Mouse (Mus musculus) forebrain, postnatal 0 days (tissue): ENCODE measurements around the gene Hnrnpk. TPM values are rescaled to one million over a fixed set of nuclear protein-coding genes. Genes with fewer than 3 reads are reported as not detected.
"Not testable (repeated sequence)": the region's sequence is repeated elsewhere in the genome, so short reads cannot be mapped to it uniquely, and the experiment has no call there.

Experiments used
- ATAC-seq: fragments of 200-750 bp; cut with Nextera tagmentation; 2 replicates; pipeline ENCODE4 v1.8.0; 2017; ENCODE audit warnings: mild to moderate bottlenecking, moderate library complexity
- DNase-seq: peaks from one replicate; pipeline ENCODE4 v3.0.0-alpha.2; 2015
- H3K27ac ChIP-seq: fragments of 300-500 bp; sonication (generic); 2 replicates; pipeline ENCODE4 v1.5.1; 2014; ENCODE audit warnings: low read depth, mild to moderate bottlenecking, antibody characterized with exemption, low read length, moderate library complexity, mixed read lengths
- H3K27me3 ChIP-seq: fragments of 300-500 bp; sonication (generic); 2 replicates; pipeline ENCODE4 v1.6.1; 2014; ENCODE audit warnings: mild to moderate bottlenecking, low read length, mixed read lengths; ENCODE audit not compliant: insufficient read depth
- H3K36me3 ChIP-seq: fragments of 300-500 bp; sonication (generic); 2 replicates; pipeline ENCODE4 v1.6.1; 2014; ENCODE audit warnings: mild to moderate bottlenecking, moderate library complexity; ENCODE audit not compliant: insufficient read depth
- H3K4me1 ChIP-seq: fragments of 300-500 bp; sonication (generic); 2 replicates; pipeline ENCODE4 v1.6.1; 2014; ENCODE audit warnings: antibody characterized with exemption; ENCODE audit not compliant: insufficient read depth
- H3K4me2 ChIP-seq: fragments of 300-500 bp; sonication (generic); 2 replicates; pipeline ENCODE4 v1.6.1; 2014; ENCODE audit warnings: low read depth, mild to moderate bottlenecking, moderate library complexity
- H3K4me3 ChIP-seq: fragments of 300-500 bp; sonication (generic); 2 replicates; pipeline ENCODE4 v1.5.1; 2014; ENCODE audit warnings: low read depth, low read length, mixed read lengths
- H3K9ac ChIP-seq: fragments of 300-500 bp; sonication (generic); 2 replicates; pipeline ENCODE4 v1.6.1; 2014; ENCODE audit warnings: mild to moderate bottlenecking
- H3K9me3 ChIP-seq: fragments of 300-500 bp; sonication (generic); 2 replicates; pipeline ENCODE4 v1.6.1; 2016; ENCODE audit warnings: low read length
- CTCF ChIP-seq: sonication (generic); IDR thresholded peaks from 2 replicates; pipeline ENCODE4 v1.5.1; 2016; ENCODE audit warnings: antibody characterized with exemption, control low read depth, low read depth
- WGBS: fragments of 180-500 bp; shearing (Covaris S2); extraction: QIAGEN DNeasy Blood & Tissue Kit; methylation state at CpG from one replicate; pipeline ENCODE4 v1.1.7; 2014; 5-methylcytosine and 5-hydroxymethylcytosine counted together
- polyA plus RNA-seq: library from polyadenylated mRNA; unstranded; fragments of >200 nt; fragmentation: Nextera tagmentation; extraction: Ambion mirVana; gene quantifications from 2 replicates; pipeline ENCODE4 v1.2.1, GENCODE M21; 2015
- total RNA-seq: library from RNA; depleted of rRNA; stranded (reverse); fragments of >200 nt; gene quantifications from 2 replicates; pipeline ENCODE4 v1.2.3, GENCODE M21; 2014

Hnrnpk gene
- total and polyA plus RNA-seq, 2 experiments from 2014 or later = 787 to 1,166 TPM

- no peaks in the 10 kb centered on the region for H3K27me3 ChIP-seq
- H3K4me1 ChIP-seq = no peaks in the 10 kb centered on the region
- WGBS = 98% methylated on average over 4 of the region's 4 CpGs
- H3K4me3 ChIP-seq = no peak overlapping the region
- H3K9ac ChIP-seq = no peak overlapping the region
- no peak overlapping the region for H3K4me2 ChIP-seq
- no peak overlapping the region for H3K27ac ChIP-seq
- DNase-seq (no peak), ATAC-seq (no peak)
- no peaks in the 10 kb centered on the region for H3K9me3 ChIP-seq
- TF ChIP-seq CTCF = no peak
- no peaks in the 10 kb centered on the region for H3K36me3 ChIP-seq
These were observed 7.9 kb upstream of the Hnrnpk start for GRCm38 (mm10) chr13:58411073-58411472.

GRCm38 (mm10) chr13:58402744-58403110 lies 416 bp downstream of the Hnrnpk start:
- no peak for TF ChIP-seq CTCF
- Histone ChIP-seq H3K4me1 (0 out of 2 replicates have a peak, but pooled peaks cover 2% of the 10 kb centered on the region), H3K4me3 (peak overlapping the region; percentile 100), H3K27ac (peak overlapping the region; percentile 100), H3K9ac (peak overlapping the region; percentile 100), H3K27me3 (no peaks in the 10 kb centered on the region), H3K4me2 (peak overlapping the region; percentile 51), H3K9me3 (no peaks in the 10 kb centered on the region), H3K36me3 (peaks cover 4% of the 10 kb centered on the region)
- no peak for DNase-seq
- WGBS = 5% methylated on average over 38 of the region's 48 CpGs
- peak; percentile 67 for ATAC-seq

GRCm38 (mm10) chr13:58402003-58402743 lies 970 bp downstream of the Hnrnpk start, which contains the start of gene Rmi1:
Gene Rmi1, plus strand, starts transcription at chr13:58402248.
- H3K27ac ChIP-seq = peak within 1 kb of the TSS; percentile 100
- peaks cover 9% of the 10 kb centered on the region for H3K36me3 ChIP-seq
- peak within 1 kb of the TSS; percentile 76 for H3K4me2 ChIP-seq
- DNase-seq = peak; percentile 99
- under 1% methylated on average over 85 of the region's 91 CpGs for WGBS
- peak; percentile 93 for ATAC-seq
- peak within 1 kb of the TSS; percentile 100 for H3K4me3 ChIP-seq
- H3K9ac ChIP-seq = peak within 1 kb of the TSS; percentile 100
- peak; percentile 60 for TF ChIP-seq CTCF
- 0 out of 2 replicates have a peak, but pooled peaks cover 2% of the 10 kb centered on the region for H3K4me1 ChIP-seq
- H3K27me3 ChIP-seq = no peaks in the 10 kb centered on the region
- H3K9me3 ChIP-seq = no peaks in the 10 kb centered on the region

- peak; percentile 54 for TF ChIP-seq CTCF
- under 1% methylated on average over 83 of the region's 100 CpGs for WGBS
- ATAC-seq (peak; percentile 45), DNase-seq (peak; percentile 87)
- peak overlapping the region; percentile 100 for H3K9ac ChIP-seq
- no peaks in the 10 kb centered on the region for H3K9me3 ChIP-seq
- peak overlapping the region; percentile 100 for H3K4me3 ChIP-seq
- no peaks in the 10 kb centered on the region for H3K27me3 ChIP-seq
- 0 out of 2 replicates have a peak, but pooled peaks cover 2% of the 10 kb centered on the region for H3K4me1 ChIP-seq
- H3K27ac ChIP-seq = peak overlapping the region; percentile 100
- H3K4me2 ChIP-seq = peak overlapping the region; percentile 76
- peaks cover 13% of the 10 kb centered on the region for H3K36me3 ChIP-seq
These were observed 1.8 kb downstream of the Hnrnpk start for GRCm38 (mm10) chr13:58401135-58402002.

- WGBS = 1% methylated on average over 11 of the region's 11 CpGs
These were observed 2.6 kb downstream of the Hnrnpk start for GRCm38 (mm10) chr13:58400576-58400975.

GRCm38 (mm10) chr13:58397651-58398050 lies 5.5 kb downstream of the Hnrnpk start:
- no peak for ATAC-seq
- DNase-seq = no peak

More at GRCm38 (mm10) chr13:58400576-58400975, 2.6 kb downstream of the Hnrnpk start:
- ATAC-seq (no peak), DNase-seq (no peak)
- peak overlapping the region; percentile 100 for H3K4me3 ChIP-seq
- no peak overlapping the region for H3K27ac ChIP-seq
- no peaks in the 10 kb centered on the region for H3K27me3 ChIP-seq
- TF ChIP-seq CTCF = no peak
- no peaks in the 10 kb centered on the region for H3K9me3 ChIP-seq
- peaks cover 21% of the 10 kb centered on the region for H3K36me3 ChIP-seq
- H3K4me1 ChIP-seq = 0 out of 2 replicates have a peak, but pooled peaks cover 2% of the 10 kb centered on the region
- peak overlapping the region; percentile 100 for H3K9ac ChIP-seq
- H3K4me2 ChIP-seq = peak overlapping the region; percentile 76

GRCm38 (mm10) chr13:58394392-58394791 lies 8.8 kb downstream of the Hnrnpk start:
- not testable (repeated sequence) for H3K9ac ChIP-seq, H3K27me3 ChIP-seq, ATAC-seq, DNase-seq, H3K4me1 ChIP-seq, H3K27ac ChIP-seq, H3K4me2 ChIP-seq, H3K4me3 ChIP-seq, H3K9me3 ChIP-seq
- 87% methylated on average over 11 of the region's 11 CpGs for WGBS
- peaks cover 60% of the 10 kb centered on the region for H3K36me3 ChIP-seq

More at GRCm38 (mm10) chr13:58397651-58398050, 5.5 kb downstream of the Hnrnpk start:
- Histone ChIP-seq H3K4me3 (no peak overlapping the region), H3K9ac (no peak overlapping the region), H3K9me3 (no peaks in the 10 kb centered on the region), H3K36me3 (peaks cover 44% of the 10 kb centered on the region), H3K27me3 (no peaks in the 10 kb centered on the region), H3K4me2 (no peak overlapping the region), H3K27ac (no peak overlapping the region), H3K4me1 (0 out of 2 replicates have a peak, but pooled peaks cover 2% of the 10 kb centered on the region)
- WGBS = 55% methylated on average over 13 of the region's 13 CpGs
- TF ChIP-seq CTCF = no peak
